Mouse (Mus musculus) cerebellum, adult 2 months (tissue): ENCODE data around the gene Sdhaf2.

Source experiments
- CTCF ChIP-seq: fragments of 200-500 bp; IDR thresholded peaks from 2 replicates; pipeline ENCODE4 v1.5.1; 2011; ENCODE audit warnings: low read depth, mild to moderate bottlenecking, control low read depth, low read length, moderate library complexity, borderline replicate concordance; ENCODE audit not compliant: insufficient read depth
- POLR2A ChIP-seq: fragments of 200-500 bp; IDR thresholded peaks from 2 replicates; pipeline ENCODE4 v1.6.1; 2011; ENCODE audit warnings: low read length, control low read depth, borderline replicate concordance; ENCODE audit not compliant: insufficient read depth

DNA sequence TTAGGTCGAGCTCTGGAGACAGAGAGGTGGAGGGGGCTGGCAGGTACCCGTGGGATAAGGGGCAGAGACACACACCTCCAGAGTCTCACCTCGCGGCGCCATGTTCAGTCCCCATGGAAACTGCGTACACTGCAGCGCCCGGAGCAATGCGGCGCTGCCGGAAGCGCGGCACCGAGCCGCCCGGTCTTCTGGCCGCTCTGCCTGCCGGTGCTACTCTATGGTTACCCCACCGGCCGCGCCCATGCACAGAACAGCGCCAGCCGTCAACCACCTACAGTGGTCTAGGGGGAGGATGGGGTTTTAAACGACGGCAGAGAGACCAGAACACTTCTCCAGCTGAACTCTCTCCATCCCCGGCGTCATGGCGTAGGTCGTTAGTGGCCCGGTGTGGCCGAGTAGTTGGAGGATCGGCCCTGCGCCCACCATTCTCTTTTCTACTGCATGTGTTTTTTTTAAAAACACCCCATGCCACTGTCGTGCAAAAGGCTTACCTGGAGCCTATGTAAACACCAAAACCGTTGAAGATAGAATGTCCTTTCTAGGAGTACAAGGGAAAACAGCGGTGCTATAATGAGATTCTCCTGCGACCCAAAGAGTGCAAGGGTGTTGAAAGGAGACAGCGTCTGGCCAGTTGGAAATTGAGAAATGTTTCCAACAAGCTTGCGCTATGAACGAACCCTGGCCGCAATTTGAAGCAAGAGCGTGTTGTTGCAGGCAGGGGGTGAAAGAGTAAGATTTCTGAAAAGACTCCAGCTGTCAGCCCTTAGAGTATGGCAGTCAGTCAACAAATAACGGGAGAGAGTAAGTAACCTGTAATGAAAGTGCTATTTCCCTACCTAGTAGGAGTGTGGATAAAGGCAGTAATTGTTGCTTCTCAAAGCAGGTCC is 29.9 kb upstream of the Sdhaf2 start, which contains the start of gene Tmem216:
- TF ChIP-seq CTCF (no peak), POLR2A (peak; percentile 49; the same call in 1 of the 2 replicates)
